Mouse (Mus musculus) liver, embryonic 14.5 days (tissue): ENCODE measurements around the gene Tsnaxip1. TPM values are rescaled to one million over a fixed set of nuclear protein-coding genes. Genes with fewer than 3 reads are reported as not detected.
A peak's percentile ranks its signal among the peaks of the same experiment; 100 is the strongest.

Experiments used
- ATAC-seq: fragments of 200-750 bp; cut with Nextera tagmentation; 2 replicates; pipeline ENCODE4 v1.8.0; 2017; ENCODE audit warnings: moderate number of reproducible peaks, mild to moderate bottlenecking, moderate library complexity; ENCODE audit not compliant: insufficient read depth
- DNase-seq, 3 experiments: peaks; one replicate each; pipeline ENCODE4 v3.0.0-alpha.2; 2012 to 2013; ENCODE audit warnings: low read depth in 3 of 3, low spot score in 3 of 3
- H3K27ac ChIP-seq: fragments of 300-500 bp; sonication (generic); 2 replicates; pipeline ENCODE4 v1.5.1; 2014; ENCODE audit warnings: moderate library complexity, mild to moderate bottlenecking, control low read depth, inconsistent platforms
- H3K27me3 ChIP-seq: fragments of 300-500 bp; sonication (generic); 2 replicates; pipeline ENCODE4 v1.6.1; 2014; ENCODE audit warnings: mild to moderate bottlenecking, low read length, moderate library complexity; ENCODE audit not compliant: control insufficient read depth, insufficient read depth
- H3K36me3 ChIP-seq: fragments of 300-500 bp; sonication (generic); replicated peaks from 2 replicates; pipeline ENCODE4 v1.6.1; 2014; ENCODE audit warnings: low read depth; ENCODE audit not compliant: control insufficient read depth, insufficient read depth
- H3K4me1 ChIP-seq, 2 experiments: fragments of 200-500 bp in 1 of 2; fragments of 300-500 bp in 1 of 2; sonication (generic) in 1 of 2; replicated peaks; 2 replicates each; pipeline ENCODE4 v1.6.1; 2012 to 2014; ENCODE audit warnings: antibody characterized with exemption in 1 of 2, inconsistent platforms in 1 of 2, low read length in 1 of 2; ENCODE audit not compliant: control insufficient read depth in 2 of 2, insufficient read depth in 2 of 2
- H3K4me2 ChIP-seq: fragments of 300-500 bp; sonication (generic); 2 replicates; pipeline ENCODE4 v1.6.1; 2014; ENCODE audit warnings: low read depth, mild to moderate bottlenecking, control low read depth, moderate library complexity
- H3K4me3 ChIP-seq, 2 experiments: fragments of 200-500 bp in 1 of 2; fragments of 300-500 bp in 1 of 2; sonication (generic) in 1 of 2; 2 replicates each; pipeline ENCODE4 v1.5.1; 2012 to 2014; ENCODE audit warnings: low read depth in 2 of 2, low read length in 2 of 2, mild to moderate bottlenecking in 2 of 2, control low read depth in 1 of 2, inconsistent platforms in 1 of 2, moderate library complexity in 1 of 2; ENCODE audit not compliant: insufficient read depth in 1 of 2
- H3K9ac ChIP-seq: fragments of 300-500 bp; sonication (generic); replicated peaks from 2 replicates; pipeline ENCODE4 v1.6.1; 2014; ENCODE audit warnings: mild to moderate bottlenecking, control low read depth, moderate library complexity
- H3K9me3 ChIP-seq: fragments of 300-500 bp; sonication (generic); 2 replicates; pipeline ENCODE4 v1.6.1; 2016; ENCODE audit warnings: low read length, mixed read lengths; ENCODE audit not compliant: control insufficient read depth
- CTCF ChIP-seq: IDR thresholded peaks from 2 replicates; pipeline ENCODE4 v1.5.1; 2016; ENCODE audit warnings: antibody characterized with exemption, low read depth, control low read depth
- EP300 ChIP-seq: IDR thresholded peaks from 2 replicates; pipeline ENCODE4 v1.6.1; 2016; ENCODE audit warnings: antibody characterized with exemption, low read depth
- WGBS: fragments of 180-500 bp; shearing (Covaris S2); extraction: QIAGEN DNeasy Blood & Tissue Kit; methylation state at CpG from one replicate; pipeline ENCODE4 v1.1.7; 2014; ENCODE audit not compliant: insufficient replicate concordance; 5-methylcytosine and 5-hydroxymethylcytosine counted together
- polyA plus RNA-seq, 2 experiments: library from polyadenylated mRNA; depleted of rRNA in 1 of 2; stranded (reverse) in 1 of 2; unstranded in 1 of 2; fragments of >200 nt; fragmentation: Nextera tagmentation in 1 of 2; extraction: Ambion mirVana in 1 of 2; gene quantifications; 2 replicates each; pipeline versions ENCODE4 v1.2.1 to v1.2.3; 2012 to 2014

Gene Tsnaxip1
- polyA plus RNA-seq, 2 experiments, result 0.04 to 0.06 TPM

DNA sequence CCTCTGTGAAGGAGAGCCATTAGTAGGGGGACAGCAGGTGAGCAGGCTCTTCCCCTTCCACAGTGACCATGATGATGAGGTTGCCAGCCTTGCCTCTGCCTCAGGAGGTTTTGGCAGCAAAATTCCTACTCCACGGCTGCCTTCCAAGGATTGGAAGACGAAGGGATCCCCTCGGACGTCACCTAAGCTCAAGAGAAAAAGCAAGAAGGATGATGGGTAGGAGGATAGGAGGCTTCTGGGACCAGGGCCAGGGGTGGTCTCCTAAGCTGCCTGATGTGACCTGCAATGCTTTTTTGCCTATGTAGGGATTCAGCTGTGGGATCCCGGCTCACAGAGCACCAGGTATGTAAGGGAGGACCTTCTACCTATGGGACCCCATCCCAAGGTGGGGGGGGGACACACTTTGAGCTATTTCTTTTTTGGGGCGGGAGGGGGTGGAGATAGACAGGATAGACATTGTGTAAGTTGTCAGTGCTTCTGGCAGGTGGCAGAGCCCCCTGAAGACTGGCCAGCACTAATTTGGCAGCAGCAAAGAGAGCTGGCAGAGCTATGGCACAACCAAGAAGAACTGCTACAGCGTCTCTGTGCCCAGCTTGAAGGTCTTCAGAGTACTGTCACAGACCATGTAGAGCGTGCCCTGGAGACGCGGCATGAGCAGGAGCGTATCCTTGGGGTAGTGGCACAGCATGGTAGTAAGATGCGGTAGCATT lies 62.4 kb downstream of the Tsnaxip1 start:
- H3K9ac ChIP-seq, result no peak overlapping the region
- ATAC-seq, result no peak
- peaks cover 62% of the 10 kb centered on the region for H3K36me3 ChIP-seq
- WGBS, result 86% methylated on average over 12 of the region's 12 CpGs
- no peak overlapping the region for H3K27ac ChIP-seq
- TF ChIP-seq EP300 (no peak), CTCF (no peak)
- H3K4me1 ChIP-seq, result no peaks in the 10 kb centered on the region
- no peaks in the 10 kb centered on the region for H3K27me3 ChIP-seq
- no peaks in the 10 kb centered on the region for H3K9me3 ChIP-seq
- no peak overlapping the region for H3K4me2 ChIP-seq
- DNase-seq, result no peak
- H3K4me3 ChIP-seq, result no peak overlapping the region

DNA sequence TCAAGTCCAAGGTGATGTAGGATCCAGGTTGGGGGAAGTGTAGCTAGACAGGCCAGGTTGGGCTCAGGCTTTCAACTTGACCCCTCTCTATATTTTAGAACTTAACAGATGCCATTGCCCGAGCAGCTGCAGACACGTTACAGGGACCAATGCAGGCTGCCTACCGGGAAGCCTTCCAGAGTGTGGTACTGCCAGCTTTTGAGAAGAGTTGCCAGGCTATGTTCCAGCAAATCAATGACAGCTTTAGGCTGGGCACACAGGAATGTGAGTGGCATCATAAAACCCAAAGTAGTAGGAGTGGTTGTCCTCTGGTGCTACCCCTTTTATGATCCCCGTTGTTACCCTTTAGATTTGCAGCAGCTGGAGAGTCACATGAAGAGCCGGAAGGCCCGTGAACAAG lies 63.3 kb downstream of the Tsnaxip1 start:
- Histone ChIP-seq H3K4me1 (no peaks in the 10 kb centered on the region), H3K27me3 (no peaks in the 10 kb centered on the region), H3K27ac (no peak overlapping the region), H3K4me3 (no peak overlapping the region), H3K4me2 (no peak overlapping the region), H3K9ac (no peak overlapping the region), H3K36me3 (peaks cover 54% of the 10 kb centered on the region), H3K9me3 (no peaks in the 10 kb centered on the region)
- 78% methylated on average over 6 of the region's 6 CpGs for WGBS
- no peak for ATAC-seq
- TF ChIP-seq CTCF (no peak), EP300 (no peak)
- DNase-seq, result no peak

DNA sequence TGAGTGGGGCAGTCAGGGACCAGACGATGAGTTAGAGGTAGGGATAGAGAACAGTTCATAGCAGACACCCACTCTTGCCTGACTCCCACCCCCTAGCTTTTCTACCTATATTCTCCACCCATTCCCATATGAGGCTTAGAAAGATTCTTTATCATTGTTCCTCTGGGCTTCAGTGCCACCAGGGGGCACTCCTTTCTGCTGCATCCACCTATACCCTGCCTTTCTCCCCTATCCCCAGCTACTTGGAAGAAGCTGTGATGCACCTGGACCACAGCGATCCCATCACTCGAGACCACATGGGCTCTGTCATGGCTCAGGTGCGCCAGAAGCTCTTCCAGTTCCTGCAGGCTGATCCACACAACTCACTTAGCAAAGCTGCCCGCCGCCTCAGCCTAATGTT lies 64.9 kb downstream of the Tsnaxip1 start:
- ATAC-seq (no peak), DNase-seq (no peak)
- no peak overlapping the region for H3K4me2 ChIP-seq
- H3K4me1 ChIP-seq, result no peaks in the 10 kb centered on the region
- WGBS, result 85% methylated on average over 6 of the region's 6 CpGs
- H3K27ac ChIP-seq, result no peak overlapping the region
- no peaks in the 10 kb centered on the region for H3K27me3 ChIP-seq
- no peak overlapping the region for H3K4me3 ChIP-seq
- no peak overlapping the region for H3K9ac ChIP-seq
- H3K9me3 ChIP-seq, result no peaks in the 10 kb centered on the region
- TF ChIP-seq EP300, result no peak
- peak; percentile 66 for TF ChIP-seq CTCF
- H3K36me3 ChIP-seq, result peaks cover 40% of the 10 kb centered on the region

DNA sequence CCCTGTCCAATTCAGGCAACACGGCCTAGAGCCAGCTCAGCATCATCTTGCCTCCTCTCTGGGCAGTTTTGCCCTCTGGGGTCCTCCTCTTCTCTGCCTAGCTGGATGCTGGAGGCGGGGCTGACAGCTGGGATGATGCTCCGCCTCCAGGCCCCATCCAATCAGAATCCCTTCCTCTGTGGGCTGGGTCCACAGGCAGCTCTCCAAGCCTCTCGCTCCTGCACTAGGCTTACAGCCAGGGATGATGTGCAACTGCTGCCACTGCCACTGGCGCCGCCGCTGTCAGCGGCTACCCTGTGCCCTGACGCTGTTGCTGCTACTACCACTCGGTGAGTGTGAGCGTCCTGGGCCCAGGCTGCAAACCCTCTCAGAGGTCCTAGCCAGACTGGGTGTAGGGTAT lies 65.8 kb downstream of the Tsnaxip1 start, which contains the start of gene Nrn1l:
Gene Nrn1l, plus strand, starts transcription at position 229 of the 400 bp plus-strand sequence.
- no peak within 1 kb of the TSS for H3K4me2 ChIP-seq
- DNase-seq, result peak in 1 of 3 experiments; percentile 20
- no peak within 1 kb of the TSS for H3K9ac ChIP-seq
- ATAC-seq, result peak; percentile 56
- 41% methylated on average over 11 of the region's 11 CpGs for WGBS
- no peaks in the 10 kb centered on the region for H3K27me3 ChIP-seq
- no peak within 1 kb of the TSS for H3K4me3 ChIP-seq
- TF ChIP-seq EP300 (no peak), CTCF (no peak)
- H3K9me3 ChIP-seq, result no peaks in the 10 kb centered on the region
- H3K36me3 ChIP-seq, result peaks cover 35% of the 10 kb centered on the region
- no peaks in the 10 kb centered on the region for H3K4me1 ChIP-seq
- H3K27ac ChIP-seq, result no peak within 1 kb of the TSS

Other genes starting within 250 kb of the Tsnaxip1 start
- 4.5 and 5.4 TPM in 2 replicates for gene Ripor1, start 222.5 kb upstream of the Tsnaxip1 start, polyA plus RNA-seq (2012; rRNA removed)
- gene Ripor1, start 222.5 kb upstream of the Tsnaxip1 start, polyA plus RNA-seq (2014; fragmentation: Nextera tagmentation; extraction: Ambion mirVana), result 4.9 and 6.1 TPM in 2 replicates
- 11.6 and 21.1 TPM in 2 replicates for gene Ctcf, start 191.2 kb upstream of the Tsnaxip1 start, polyA plus RNA-seq (2012; rRNA removed)
- 40.9 and 49.2 TPM in 2 replicates for gene Ctcf, start 191.2 kb upstream of the Tsnaxip1 start, polyA plus RNA-seq (2014; fragmentation: Nextera tagmentation; extraction: Ambion mirVana)
- gene Agrp, start 190.3 kb upstream of the Tsnaxip1 start, polyA plus RNA-seq (2012; rRNA removed), result not detected in 2 replicates
- gene Agrp, start 190.3 kb upstream of the Tsnaxip1 start, polyA plus RNA-seq (2014; fragmentation: Nextera tagmentation; extraction: Ambion mirVana), result 0.23 and 0.27 TPM in 2 replicates
- 1.3 and 1.4 TPM in 2 replicates for gene Carmil2, start 141.5 kb upstream of the Tsnaxip1 start, polyA plus RNA-seq (2012; rRNA removed)
- gene Carmil2, start 141.5 kb upstream of the Tsnaxip1 start, polyA plus RNA-seq (2014; fragmentation: Nextera tagmentation; extraction: Ambion mirVana), result 0.24 and 0.33 TPM in 2 replicates
- gene Acd, start 126.6 kb upstream of the Tsnaxip1 start, polyA plus RNA-seq (2012; rRNA removed), result 8.8 and 11.0 TPM in 2 replicates
- gene Acd, start 126.6 kb upstream of the Tsnaxip1 start, polyA plus RNA-seq (2014; fragmentation: Nextera tagmentation; extraction: Ambion mirVana), result 20.3 and 23.7 TPM in 2 replicates
- gene Pard6a, start 126.6 kb upstream of the Tsnaxip1 start, polyA plus RNA-seq (2012; rRNA removed), result 5.9 and 6.0 TPM in 2 replicates
- 6.4 and 7.9 TPM in 2 replicates for gene Pard6a, start 126.6 kb upstream of the Tsnaxip1 start, polyA plus RNA-seq (2014; fragmentation: Nextera tagmentation; extraction: Ambion mirVana)
- not detected in 2 replicates for gene 4933405L10Rik, start 120.1 kb upstream of the Tsnaxip1 start, polyA plus RNA-seq (2012; rRNA removed)
- not detected in 2 replicates for gene 4933405L10Rik, start 120.1 kb upstream of the Tsnaxip1 start, polyA plus RNA-seq (2014; fragmentation: Nextera tagmentation; extraction: Ambion mirVana)
- gene Enkd1, start 119.5 kb upstream of the Tsnaxip1 start, polyA plus RNA-seq (2012; rRNA removed), result 7.0 and 7.8 TPM in 2 replicates
- gene Enkd1, start 119.5 kb upstream of the Tsnaxip1 start, polyA plus RNA-seq (2014; fragmentation: Nextera tagmentation; extraction: Ambion mirVana), result 4.8 and 6.5 TPM in 2 replicates
- 0.84 and 0.93 TPM in 2 replicates for gene Gfod2, start 69.1 kb upstream of the Tsnaxip1 start, polyA plus RNA-seq (2012; rRNA removed)
- 1.1 and 1.8 TPM in 2 replicates for gene Gfod2, start 69.1 kb upstream of the Tsnaxip1 start, polyA plus RNA-seq (2014; fragmentation: Nextera tagmentation; extraction: Ambion mirVana)
- gene Ranbp10, start 381 bp upstream of the Tsnaxip1 start, polyA plus RNA-seq (2012; rRNA removed), result 57.2 and 60.6 TPM in 2 replicates
- 37.0 and 42.0 TPM in 2 replicates for gene Ranbp10, start 381 bp upstream of the Tsnaxip1 start, polyA plus RNA-seq (2014; fragmentation: Nextera tagmentation; extraction: Ambion mirVana)
- gene Cenpt, start 25.5 kb downstream of the Tsnaxip1 start, polyA plus RNA-seq (2012; rRNA removed), result 24.6 and 25.4 TPM in 2 replicates
- 15.0 and 18.2 TPM in 2 replicates for gene Cenpt, start 25.5 kb downstream of the Tsnaxip1 start, polyA plus RNA-seq (2014; fragmentation: Nextera tagmentation; extraction: Ambion mirVana)
- gene Thap11, start 27.4 kb downstream of the Tsnaxip1 start, polyA plus RNA-seq (2012; rRNA removed), result 26.2 TPM in 2 replicates
- 25.5 and 29.5 TPM in 2 replicates for gene Thap11, start 27.4 kb downstream of the Tsnaxip1 start, polyA plus RNA-seq (2014; fragmentation: Nextera tagmentation; extraction: Ambion mirVana)
- 40.5 and 83.2 TPM in 2 replicates for gene Nutf2, start 32.8 kb downstream of the Tsnaxip1 start, polyA plus RNA-seq (2012; rRNA removed)
- gene Nutf2, start 32.8 kb downstream of the Tsnaxip1 start, polyA plus RNA-seq (2014; fragmentation: Nextera tagmentation; extraction: Ambion mirVana), result 139 TPM in 2 replicates
- gene Edc4, start 53.1 kb downstream of the Tsnaxip1 start, polyA plus RNA-seq (2012; rRNA removed), result 17.5 and 21.6 TPM in 2 replicates
- 9.9 and 10.7 TPM in 2 replicates for gene Edc4, start 53.1 kb downstream of the Tsnaxip1 start, polyA plus RNA-seq (2014; fragmentation: Nextera tagmentation; extraction: Ambion mirVana)
- gene Nrn1l, start 65.8 kb downstream of the Tsnaxip1 start, polyA plus RNA-seq (2012; rRNA removed), result 0.22 and 0.42 TPM in 2 replicates
- gene Nrn1l, start 65.8 kb downstream of the Tsnaxip1 start, polyA plus RNA-seq (2014; fragmentation: Nextera tagmentation; extraction: Ambion mirVana), result not detected in 2 replicates
- gene Pskh1, start 72.7 kb downstream of the Tsnaxip1 start, polyA plus RNA-seq (2012; rRNA removed), result 9.8 and 12.3 TPM in 2 replicates
- gene Pskh1, start 72.7 kb downstream of the Tsnaxip1 start, polyA plus RNA-seq (2014; fragmentation: Nextera tagmentation; extraction: Ambion mirVana), result 6.2 and 8.0 TPM in 2 replicates
- gene Ctrl, start 106.1 kb downstream of the Tsnaxip1 start, polyA plus RNA-seq (2012; rRNA removed), result 1.0 and 1.1 TPM in 2 replicates
- 0.27 and 0.39 TPM in 2 replicates for gene Ctrl, start 106.1 kb downstream of the Tsnaxip1 start, polyA plus RNA-seq (2014; fragmentation: Nextera tagmentation; extraction: Ambion mirVana)
- gene Psmb10, start 110.7 kb downstream of the Tsnaxip1 start, polyA plus RNA-seq (2012; rRNA removed), result 49.8 and 51.8 TPM in 2 replicates
- gene Psmb10, start 110.7 kb downstream of the Tsnaxip1 start, polyA plus RNA-seq (2014; fragmentation: Nextera tagmentation; extraction: Ambion mirVana), result 61.5 and 68.5 TPM in 2 replicates
- 40.2 and 41.2 TPM in 2 replicates for gene Lcat, start 115.7 kb downstream of the Tsnaxip1 start, polyA plus RNA-seq (2012; rRNA removed)
- gene Lcat, start 115.7 kb downstream of the Tsnaxip1 start, polyA plus RNA-seq (2014; fragmentation: Nextera tagmentation; extraction: Ambion mirVana), result 47.0 and 50.7 TPM in 2 replicates
- 8.3 and 11.1 TPM in 2 replicates for gene Slc12a4, start 138.4 kb downstream of the Tsnaxip1 start, polyA plus RNA-seq (2012; rRNA removed)
- 6.9 and 8.9 TPM in 2 replicates for gene Slc12a4, start 138.4 kb downstream of the Tsnaxip1 start, polyA plus RNA-seq (2014; fragmentation: Nextera tagmentation; extraction: Ambion mirVana)
- not detected in 2 replicates for gene Dpep3, start 151.7 kb downstream of the Tsnaxip1 start, polyA plus RNA-seq (2012; rRNA removed)
- gene Dpep3, start 151.7 kb downstream of the Tsnaxip1 start, polyA plus RNA-seq (2014; fragmentation: Nextera tagmentation; extraction: Ambion mirVana), result not detected in 2 replicates
- gene Dus2, start 163.6 kb downstream of the Tsnaxip1 start, polyA plus RNA-seq (2012; rRNA removed), result 6.8 and 8.7 TPM in 2 replicates
- 9.8 and 10.5 TPM in 2 replicates for gene Dus2, start 163.6 kb downstream of the Tsnaxip1 start, polyA plus RNA-seq (2014; fragmentation: Nextera tagmentation; extraction: Ambion mirVana)
- not detected in 2 replicates for gene Dpep2nb, start 178.2 kb downstream of the Tsnaxip1 start, polyA plus RNA-seq (2012; rRNA removed)
- not detected in 2 replicates for gene Dpep2nb, start 178.2 kb downstream of the Tsnaxip1 start, polyA plus RNA-seq (2014; fragmentation: Nextera tagmentation; extraction: Ambion mirVana)
- 6.6 and 6.8 TPM in 2 replicates for gene Ddx28, start 184.2 kb downstream of the Tsnaxip1 start, polyA plus RNA-seq (2012; rRNA removed)
- gene Ddx28, start 184.2 kb downstream of the Tsnaxip1 start, polyA plus RNA-seq (2014; fragmentation: Nextera tagmentation; extraction: Ambion mirVana), result 9.1 and 9.4 TPM in 2 replicates
- gene Nfatc3, start 231.1 kb downstream of the Tsnaxip1 start, polyA plus RNA-seq (2012; rRNA removed), result 10.2 TPM in 2 replicates
- gene Nfatc3, start 231.1 kb downstream of the Tsnaxip1 start, polyA plus RNA-seq (2014; fragmentation: Nextera tagmentation; extraction: Ambion mirVana), result 2.6 and 2.7 TPM in 2 replicates